Mouse (Mus musculus) lung, adult 2 months (tissue): ENCODE data around the gene Rims3.

Experiments used
- CTCF ChIP-seq: fragments of 200-500 bp; IDR thresholded peaks from 2 replicates; pipeline ENCODE4 v1.5.1; 2011; ENCODE audit warnings: mild to moderate bottlenecking, low read length, control low read depth; ENCODE audit not compliant: insufficient read depth
- POLR2A ChIP-seq: fragments of 200-500 bp; IDR thresholded peaks from 2 replicates; pipeline ENCODE4 v1.6.1; 2011; ENCODE audit warnings: low read depth, mild to moderate bottlenecking, control low read depth, low read length, borderline replicate concordance; ENCODE audit errors: extremely low read depth

DNA sequence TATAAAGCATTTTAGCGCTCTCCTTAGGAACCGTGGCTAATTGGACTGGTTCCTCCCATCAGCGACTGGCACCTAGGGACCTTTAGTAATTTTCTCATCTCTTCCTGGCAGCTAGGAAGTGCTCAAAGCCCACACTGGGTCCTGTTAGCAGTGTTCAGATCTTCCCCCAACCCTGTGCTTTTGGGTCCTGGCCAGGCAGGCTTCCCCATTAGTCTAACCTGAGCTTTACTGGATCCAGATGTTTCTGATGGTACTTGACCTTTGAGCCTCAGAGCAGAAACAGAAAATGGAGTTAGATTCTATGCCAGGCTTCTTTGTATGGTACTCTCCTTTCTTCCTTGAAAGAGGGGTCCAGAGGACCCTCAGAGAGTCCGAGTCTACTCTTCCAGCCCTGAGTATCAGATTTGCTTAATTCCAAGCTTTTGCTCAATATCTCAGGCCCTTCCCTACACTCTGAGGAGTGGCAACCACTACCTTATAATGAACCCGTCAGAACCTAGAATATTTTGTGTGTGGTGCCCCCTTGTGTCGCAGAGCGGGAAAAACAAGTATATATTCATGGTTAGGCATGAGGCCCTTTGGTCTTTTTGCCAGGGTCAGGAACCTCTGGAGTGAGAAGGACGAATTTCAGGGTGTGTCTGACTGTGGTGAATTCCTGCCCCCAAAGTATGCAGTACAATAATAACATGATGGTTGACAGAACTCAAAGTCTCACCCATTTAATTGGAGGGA, 32.9 kb downstream of the Rims3 start:
- TF ChIP-seq CTCF (0 out of 2 replicates have a peak, but pooled peaks have one; percentile 1), POLR2A (no peak)
